Mouse (Mus musculus): Measurements from ENCODE around the gene Themis. TPM values are rescaled to one million over a fixed set of nuclear protein-coding genes. Genes with fewer than 3 reads are reported as not detected.
A peak's percentile ranks its signal among the peaks of the same experiment; 100 is the strongest.

Themis gene
- polyA plus RNA-seq, 1 experiment, result 0.20 TPM

GRCm38 (mm10) chr10:28721828-28722227 is 53.7 kb downstream of the Themis start:
- no peaks in the 10 kb centered on the region for H3K4me1 ChIP-seq (ENCODE audit: control insufficient read depth, insufficient read depth, low read length)
- H3K27me3 ChIP-seq (replicated peaks; ENCODE audit: control insufficient read depth, insufficient read depth, low read length), result no peaks in the 10 kb centered on the region
- WGBS, result 77% methylated on average over 3 of the region's 3 CpGs
- DNase-seq, result no peak
- H3K27ac ChIP-seq (ENCODE audit: insufficient read depth, low read depth, low read length), result no peak overlapping the region
- H3K4me3 ChIP-seq (ENCODE audit: insufficient read depth, low read depth, low read length), result no peak overlapping the region
- no peaks in the 10 kb centered on the region for H3K36me3 ChIP-seq (ENCODE audit: control insufficient read depth, insufficient read depth, low read length)
- TF ChIP-seq CTCF (conservative IDR thresholded peaks at IDR 0.05; ENCODE audit: insufficient read depth, insufficient read length, low read depth, low read length) (no peak), POLR2A (IDR thresholded peaks at IDR 0.05; ENCODE audit: low read depth, low read length) (no peak)

- no peaks in the 10 kb centered on the region for H3K27me3 ChIP-seq (replicated peaks; ENCODE audit: control insufficient read depth, insufficient read depth, low read length)
- H3K27ac ChIP-seq (ENCODE audit: insufficient read depth, low read depth, low read length), result no peak overlapping the region
- WGBS, result 92% methylated on average over 7 of the region's 7 CpGs
- H3K4me1 ChIP-seq (ENCODE audit: control insufficient read depth, insufficient read depth, low read length), result no peaks in the 10 kb centered on the region
- H3K36me3 ChIP-seq (ENCODE audit: control insufficient read depth, insufficient read depth, low read length), result no peaks in the 10 kb centered on the region
- no peak for TF ChIP-seq POLR2A (IDR thresholded peaks at IDR 0.05; ENCODE audit: low read depth, low read length)
- DNase-seq, result no peak
- H3K4me3 ChIP-seq (ENCODE audit: insufficient read depth, low read depth, low read length), result no peak overlapping the region
Observed at GRCm38 (mm10) chr10:28723266-28723665, 55.1 kb downstream of the Themis start.

GRCm38 (mm10) chr10:28730122-28730521 is 62.0 kb downstream of the Themis start:
- no peaks in the 10 kb centered on the region for H3K4me1 ChIP-seq (ENCODE audit: control insufficient read depth, insufficient read depth, low read length)
- peak; percentile 9 for DNase-seq
- H3K27me3 ChIP-seq (replicated peaks; ENCODE audit: control insufficient read depth, insufficient read depth, low read length), result no peaks in the 10 kb centered on the region
- 6% methylated on average over 2 of the region's 2 CpGs for WGBS
- H3K4me3 ChIP-seq (ENCODE audit: insufficient read depth, low read depth, low read length), result no peak overlapping the region
- no peak overlapping the region for H3K27ac ChIP-seq (ENCODE audit: insufficient read depth, low read depth, low read length)
- no peaks in the 10 kb centered on the region for H3K36me3 ChIP-seq (ENCODE audit: control insufficient read depth, insufficient read depth, low read length)
- no peak for TF ChIP-seq POLR2A (IDR thresholded peaks at IDR 0.05; ENCODE audit: low read depth, low read length)
- peak; percentile 51 for TF ChIP-seq CTCF (conservative IDR thresholded peaks at IDR 0.05; ENCODE audit: insufficient read depth, insufficient read length, low read depth, low read length)

- no peaks in the 10 kb centered on the region for H3K36me3 ChIP-seq (ENCODE audit: control insufficient read depth, insufficient read depth, low read length)
Observed at GRCm38 (mm10) chr10:28737953-28738352, 69.8 kb downstream of the Themis start.

GRCm38 (mm10) chr10:28746426-28746825 is 78.3 kb downstream of the Themis start:
- Histone ChIP-seq H3K27ac (ENCODE audit: insufficient read depth, low read depth, low read length) (no peak overlapping the region), H3K4me3 (ENCODE audit: insufficient read depth, low read depth, low read length) (no peak overlapping the region), H3K4me1 (ENCODE audit: control insufficient read depth, insufficient read depth, low read length) (no peaks in the 10 kb centered on the region), H3K27me3 (replicated peaks; ENCODE audit: control insufficient read depth, insufficient read depth, low read length) (no peaks in the 10 kb centered on the region), H3K36me3 (ENCODE audit: control insufficient read depth, insufficient read depth, low read length) (no peaks in the 10 kb centered on the region)
- DNase-seq, result no peak
- TF ChIP-seq CTCF (conservative IDR thresholded peaks at IDR 0.05; ENCODE audit: insufficient read depth, insufficient read length, low read depth, low read length), result no peak
- no peak for TF ChIP-seq POLR2A (IDR thresholded peaks at IDR 0.05; ENCODE audit: low read depth, low read length)

More at GRCm38 (mm10) chr10:28737953-28738352, 69.8 kb downstream of the Themis start:
- WGBS, result 77% methylated on average over 1 of the region's 1 CpGs
- no peak for TF ChIP-seq CTCF (conservative IDR thresholded peaks at IDR 0.05; ENCODE audit: insufficient read depth, insufficient read length, low read depth, low read length)
- no peak for TF ChIP-seq POLR2A (IDR thresholded peaks at IDR 0.05; ENCODE audit: low read depth, low read length)
- Histone ChIP-seq H3K4me1 (ENCODE audit: control insufficient read depth, insufficient read depth, low read length) (no peaks in the 10 kb centered on the region), H3K27me3 (replicated peaks; ENCODE audit: control insufficient read depth, insufficient read depth, low read length) (no peaks in the 10 kb centered on the region), H3K4me3 (ENCODE audit: insufficient read depth, low read depth, low read length) (no peak overlapping the region), H3K27ac (ENCODE audit: insufficient read depth, low read depth, low read length) (no peak overlapping the region)
- DNase-seq, result peak; percentile 10

GRCm38 (mm10) chr10:28753321-28753720 is 85.2 kb downstream of the Themis start:
- TF ChIP-seq CTCF (conservative IDR thresholded peaks at IDR 0.05; ENCODE audit: insufficient read depth, insufficient read length, low read depth, low read length) (no peak), POLR2A (IDR thresholded peaks at IDR 0.05; ENCODE audit: low read depth, low read length) (no peak)
- Histone ChIP-seq H3K4me1 (ENCODE audit: control insufficient read depth, insufficient read depth, low read length) (no peaks in the 10 kb centered on the region), H3K27ac (ENCODE audit: insufficient read depth, low read depth, low read length) (no peak overlapping the region), H3K36me3 (ENCODE audit: control insufficient read depth, insufficient read depth, low read length) (no peaks in the 10 kb centered on the region), H3K4me3 (ENCODE audit: insufficient read depth, low read depth, low read length) (no peak overlapping the region), H3K27me3 (replicated peaks; ENCODE audit: control insufficient read depth, insufficient read depth, low read length) (no peaks in the 10 kb centered on the region)
- 63% methylated on average over 2 of the region's 2 CpGs for WGBS
- no peak for DNase-seq

- TF ChIP-seq CTCF (conservative IDR thresholded peaks at IDR 0.05; ENCODE audit: insufficient read depth, insufficient read length, low read depth, low read length), result no peak
- TF ChIP-seq POLR2A (IDR thresholded peaks at IDR 0.05; ENCODE audit: low read depth, low read length), result no peak
Observed at GRCm38 (mm10) chr10:28754927-28755326, 86.8 kb downstream of the Themis start.

More at GRCm38 (mm10) chr10:28754927-28755326, 86.8 kb downstream of the Themis start:
- no peaks in the 10 kb centered on the region for H3K36me3 ChIP-seq (ENCODE audit: control insufficient read depth, insufficient read depth, low read length)
- no peaks in the 10 kb centered on the region for H3K4me1 ChIP-seq (ENCODE audit: control insufficient read depth, insufficient read depth, low read length)
- H3K27me3 ChIP-seq (replicated peaks; ENCODE audit: control insufficient read depth, insufficient read depth, low read length), result no peaks in the 10 kb centered on the region
- H3K4me3 ChIP-seq (ENCODE audit: insufficient read depth, low read depth, low read length), result no peak overlapping the region
- no peak for DNase-seq
- no peak overlapping the region for H3K27ac ChIP-seq (ENCODE audit: insufficient read depth, low read depth, low read length)

Measured in kidney, adult 2 months (tissue).